Mouse (Mus musculus) forebrain, embryonic 10.5 days (tissue): ENCODE measurements around the gene Gpatch2l. TPM values are rescaled to one million over a fixed set of nuclear protein-coding genes. Genes with fewer than 3 reads are reported as not detected.

ENCODE experiments used
- polyA plus RNA-seq: library from polyadenylated mRNA; unstranded; fragments of >200 nt; fragmentation: Nextera tagmentation; extraction: Ambion mirVana; gene quantifications from 2 replicates; pipeline ENCODE4 v1.2.1, GENCODE M21; 2016

Gpatch2l gene
- polyA plus RNA-seq, 1 experiment from 2014 or later = 16.6 TPM

Other genes starting within 250 kb of the Gpatch2l start
- 5.7 and 6.1 TPM in 2 replicates for gene Tgfb3, start 162.8 kb upstream of the Gpatch2l start, polyA plus RNA-seq
- 73.7 and 77.5 TPM in 2 replicates for gene Ift43, start 159.3 kb upstream of the Gpatch2l start, polyA plus RNA-seq
- 0.12 and 0.14 TPM in 2 replicates for gene Esrrb, start 119.3 kb downstream of the Gpatch2l start, polyA plus RNA-seq